ENCODE assay signal across 32 mouse cellular contexts in genomic region chr7:66090676-66091190, GRCm38 (mm10). TPM values are rescaled to one million over a fixed set of nuclear protein-coding genes. Genes with fewer than 3 reads are reported as not detected.
DNase-seq lines count a peak whose midpoint lies in the region; ATAC-seq and TF ChIP-seq lines count a peak whose summit lies in the region.
"Had no signal": no experiment of that assay in that cellular context is flagged by ENCODE, and none has a peak within 500 bp of the region (broad histone marks: within the 10 kb centered on the region; RNA-seq: fewer than 3 reads in every experiment).

No protein-coding gene starts in this region.

- no peaks in the 10 kb centered on the region; the same call in 1 of the 2 replicates for H3K4me1 ChIP-seq in kidney, adult 2 months (ENCODE audit: control insufficient read depth, insufficient read depth, low read length)
- no peaks in the 10 kb centered on the region for H3K4me1 ChIP-seq in kidney, embryonic 16.5 days (ENCODE audit: insufficient read depth, low read length)
- H3K4me1 ChIP-seq: heart, embryonic 12.5 days; heart, embryonic 15.5 days; hindbrain, embryonic 10.5 days; hindbrain, embryonic 13.5 days had no signal

- ATAC-seq in kidney, embryonic 16.5 days (ENCODE audit: low FRiP score, low TSS enrichment): no peak
- ATAC-seq in megakaryocyte-erythroid progenitor cell, adult 5-6 weeks (replicated peaks; ENCODE audit: low FRiP score, low TSS enrichment, poor library complexity, severe bottlenecking): no peak
- ATAC-seq: CD4-positive, CD25-positive, alpha-beta regulatory T cell, adult 4 months; forebrain, embryonic 14.5 days; forebrain, postnatal 0 days; hindbrain, embryonic 16.5 days had no signal

- DNase-seq in kidney, adult 2 months: peak; percentile 50
- peak; percentile 25 to 41 for DNase-seq in kidney, postnatal 25 days
- DNase-seq in kidney, postnatal 14 days: no peak
- peak; percentile 51 for DNase-seq in R1 (ENCODE audit: low read depth, low spot score)
- DNase-seq: adrenal gland, postnatal 10 days; adrenal gland, postnatal 36 days; cerebellum, adult 18-20 months; cerebellum, adult 9-10 months; cerebellum, postnatal 14 days; forebrain, postnatal 0 days; gastrocnemius, adult 2 months; gastrocnemius, postnatal 14 days; heart, adult 18-20 months; heart, postnatal 10 days; heart, postnatal 36 days had no signal

- 85% methylated on average over 11 of the region's 11 CpGs for WGBS in kidney, adult 2 months
- WGBS in kidney, embryonic 16.5 days: 87% methylated on average over 11 of the region's 11 CpGs

- TF ChIP-seq CTCF in kidney, adult 2 months (conservative IDR thresholded peaks at IDR 0.05; ENCODE audit: insufficient read depth, insufficient read length, low read depth, low read length): no peak

- H3K27ac ChIP-seq in kidney, adult 2 months (ENCODE audit: insufficient read depth, low read depth, low read length): no peak overlapping the region
- no peak overlapping the region for H3K27ac ChIP-seq in kidney, embryonic 16.5 days (ENCODE audit: low read length)
- H3K27ac ChIP-seq: gastrocnemius, adult 2 months; heart, embryonic 15.5 days; hindbrain, embryonic 10.5 days; hindbrain, embryonic 13.5 days had no signal

- H3K36me3 ChIP-seq in kidney, adult 2 months (ENCODE audit: control insufficient read depth, insufficient read depth, low read length): peaks cover 7% of the 10 kb centered on the region; the same call in 1 of the 2 replicates
- peaks cover 56% of the 10 kb centered on the region for H3K36me3 ChIP-seq in kidney, embryonic 16.5 days (ENCODE audit: insufficient read depth, low read length)

- no peaks in the 10 kb centered on the region for H3K27me3 ChIP-seq in kidney, adult 2 months (replicated peaks; ENCODE audit: control insufficient read depth, insufficient read depth, low read length)
- H3K27me3 ChIP-seq in kidney, embryonic 16.5 days (ENCODE audit: insufficient read depth, low read length): no peaks in the 10 kb centered on the region
- H3K27me3 ChIP-seq: heart, embryonic 12.5 days; heart, embryonic 15.5 days; hindbrain, embryonic 13.5 days had no signal

- no peaks in the 10 kb centered on the region; the same call in 1 of the 2 replicates for H3K9me3 ChIP-seq in kidney, embryonic 16.5 days (ENCODE audit: low read length)
- H3K9me3 ChIP-seq: heart, embryonic 12.5 days; heart, embryonic 15.5 days; hindbrain, embryonic 10.5 days; hindbrain, embryonic 13.5 days had no signal

- no peak overlapping the region for H3K4me3 ChIP-seq in kidney, adult 2 months (ENCODE audit: insufficient read depth, low read depth, low read length)
- H3K4me3 ChIP-seq in kidney, embryonic 16.5 days (ENCODE audit: low read length): no peak overlapping the region
- H3K4me3 ChIP-seq: gastrocnemius, adult 2 months; heart, embryonic 12.5 days; heart, embryonic 15.5 days; hindbrain, embryonic 10.5 days; hindbrain, embryonic 13.5 days had no signal

- H3K4me2 ChIP-seq in kidney, embryonic 16.5 days (replicated peaks; ENCODE audit: low read depth, low read length): no peak overlapping the region
- H3K4me2 ChIP-seq: heart, embryonic 12.5 days; heart, embryonic 15.5 days; hindbrain, embryonic 13.5 days had no signal

- TF ChIP-seq POLR2A in kidney, adult 2 months (IDR thresholded peaks at IDR 0.05; ENCODE audit: low read depth, low read length): no peak

- no peak overlapping the region for H3K9ac ChIP-seq in kidney, embryonic 16.5 days (replicated peaks; ENCODE audit: low read length)
- H3K9ac ChIP-seq: forebrain, postnatal 0 days; heart, embryonic 12.5 days; heart, embryonic 15.5 days; hindbrain, embryonic 13.5 days had no signal

RNA-seq across cellular contexts. Expression of gene Selenos, which starts 11.3 kb away (rescaled TPM):
- 77.2 and 84.6 TPM in 2 replicates for polyA plus RNA-seq in kidney, adult 2 months (2012; rRNA removed)
- 111 and 125 TPM in 2 replicates for polyA plus RNA-seq in kidney, embryonic 16.5 days (2015; fragmentation: Nextera tagmentation; extraction: Ambion mirVana)
- 38.0 and 42.2 TPM in 2 replicates for total RNA-seq in megakaryocyte-erythroid progenitor cell, adult 5-6 weeks (2014; fragmentation: Nextera tagmentation)
- total RNA-seq in megakaryocyte-erythroid progenitor cell, adult 5-6 weeks (2017): 44.9 and 47.5 TPM in 2 replicates

RNA-seq across cellular contexts. Expression of gene Chsy1, which starts 18.6 kb away (rescaled TPM):
- polyA plus RNA-seq in kidney, adult 2 months (2012; rRNA removed): 5.4 and 6.4 TPM in 2 replicates
- polyA plus RNA-seq in kidney, embryonic 16.5 days (2015; fragmentation: Nextera tagmentation; extraction: Ambion mirVana): 13.4 and 13.9 TPM in 2 replicates
- total RNA-seq in megakaryocyte-erythroid progenitor cell, adult 5-6 weeks (2014; fragmentation: Nextera tagmentation): 11.4 and 14.8 TPM in 2 replicates
- 14.4 and 26.4 TPM in 2 replicates for total RNA-seq in megakaryocyte-erythroid progenitor cell, adult 5-6 weeks (2017)

RNA-seq across cellular contexts. Expression of gene Snrpa1, which starts 31.9 kb away (rescaled TPM):
- 7.6 and 10.9 TPM in 2 replicates for polyA plus RNA-seq in kidney, adult 2 months (2012; rRNA removed)
- 159 and 167 TPM in 2 replicates for polyA plus RNA-seq in kidney, embryonic 16.5 days (2015; fragmentation: Nextera tagmentation; extraction: Ambion mirVana)
- 141 and 167 TPM in 2 replicates for total RNA-seq in megakaryocyte-erythroid progenitor cell, adult 5-6 weeks (2014; fragmentation: Nextera tagmentation)
- 151 and 194 TPM in 2 replicates for total RNA-seq in megakaryocyte-erythroid progenitor cell, adult 5-6 weeks (2017)

RNA-seq across cellular contexts. Expression of gene Gm45213, which starts 47.3 kb away (rescaled TPM):
- not detected in 2 replicates for polyA plus RNA-seq in kidney, adult 2 months (2012; rRNA removed)
- polyA plus RNA-seq in kidney, embryonic 16.5 days (2015; fragmentation: Nextera tagmentation; extraction: Ambion mirVana): not detected in 2 replicates
- total RNA-seq in megakaryocyte-erythroid progenitor cell, adult 5-6 weeks (2014; fragmentation: Nextera tagmentation): not detected in 2 replicates
- not detected in 2 replicates for total RNA-seq in megakaryocyte-erythroid progenitor cell, adult 5-6 weeks (2017)
- total RNA-seq: adrenal gland, adult 18-20 months; adrenal gland, postnatal 10 days; adrenal gland, postnatal 36 days; ES-E14; forebrain, postnatal 0 days; gastrocnemius, adult 2 months; gastrocnemius, postnatal 14 days; gastrocnemius, postnatal 4 days; heart, adult 18-20 months; heart, postnatal 10 days; heart, postnatal 36 days had no signal
- polyA plus RNA-seq: C2C12; CD4-positive, CD25-positive, alpha-beta regulatory T cell, adult 4 months; embryonic facial prominence, embryonic 11.5 days; embryonic facial prominence, embryonic 14.5 days; forebrain, embryonic 11.5 days; forebrain, embryonic 14.5 days; forebrain, postnatal 0 days; frontal cortex, adult 2 months; heart, embryonic 12.5 days; heart, embryonic 15.5 days; hindbrain, embryonic 10.5 days; hindbrain, embryonic 13.5 days; hindbrain, embryonic 16.5 days had no signal

Comparison
In these comparisons a context has a peak if more than half of its experiments do, and no peak if none do; other contexts are left out.
1. RNA of gene Snrpa1, which starts 31.9 kb away (polyA plus RNA-seq): 159 to 167 TPM in kidney, embryonic 16.5 days; 7.6 to 10.9 TPM in kidney, adult 2 months; every median in the first group is over 10 times any median in the second.